Mouse (Mus musculus): ENCODE data around the gene Spem1. TPM values are rescaled to one million over a fixed set of nuclear protein-coding genes. Genes with fewer than 3 reads are reported as not detected.

Gene Spem1
- total and polyA plus RNA-seq, 3 experiments = not detected

DNA sequence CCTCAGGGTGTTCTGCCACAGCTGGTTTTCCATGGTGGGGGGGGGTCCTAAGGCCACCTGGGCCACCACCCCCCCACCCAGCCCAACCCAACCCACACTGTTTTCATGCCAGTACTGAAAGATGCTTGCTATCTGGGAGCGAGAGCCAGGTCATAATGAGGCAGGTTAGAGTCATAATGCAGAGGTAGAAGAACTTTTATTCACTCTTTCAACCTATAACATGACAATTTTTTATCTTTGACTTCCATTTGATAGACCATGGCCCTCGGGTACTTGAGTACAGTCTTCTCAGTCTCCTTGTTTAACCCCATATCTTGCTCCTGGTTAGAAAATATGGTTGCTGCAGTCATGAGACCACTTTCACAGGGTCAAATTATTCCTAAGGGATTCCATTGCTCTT lies 3.6 kb downstream of the Spem1 start, which contains the start of gene Spem2:
Gene Spem2 (minus strand): TSS at position 101 of the 400 bp plus-strand sequence.
- H3K9ac ChIP-seq (ENCODE audit: insufficient read depth, low read depth) = no peak within 1 kb of the TSS
- H3K27ac ChIP-seq (ENCODE audit: insufficient read depth, low read depth) = no peak within 1 kb of the TSS
- TF ChIP-seq EP300 (IDR thresholded peaks at IDR 0.05; ENCODE audit: low read length) = no peak
- TF ChIP-seq PAX5 (IDR thresholded peaks at IDR 0.05; ENCODE audit: low read length) = no peak
- no peak for TF ChIP-seq ETS1 (conservative IDR thresholded peaks at IDR 0.05; ENCODE audit: low read depth, low read length)
- no peak for TF ChIP-seq UBTF (IDR thresholded peaks at IDR 0.05; ENCODE audit: low read depth, low read length)
- TF ChIP-seq TBP (conservative IDR thresholded peaks at IDR 0.05; ENCODE audit: low read depth, low read length) = no peak
- no peak for TF ChIP-seq CHD1 (IDR thresholded peaks at IDR 0.05; ENCODE audit: low read depth, low read length)
- TF ChIP-seq NRF1 (IDR thresholded peaks at IDR 0.05; ENCODE audit: low read depth, low read length) = no peak
- no peak for TF ChIP-seq JUN (IDR thresholded peaks at IDR 0.05; ENCODE audit: insufficient read depth, low read depth, low read length)
- TF ChIP-seq ZC3H11A (IDR thresholded peaks at IDR 0.05; ENCODE audit: low read depth, low read length) = no peak
- no peak for TF ChIP-seq ZKSCAN1 (IDR thresholded peaks at IDR 0.05; ENCODE audit: borderline replicate concordance, low read depth, low read length)
- no peak for TF ChIP-seq KAT2A (IDR thresholded peaks at IDR 0.05; ENCODE audit: insufficient replicate concordance, low read length)
- TF ChIP-seq SIN3A (IDR thresholded peaks at IDR 0.05; ENCODE audit: low read length) = no peak
- no peak for TF ChIP-seq IRF4 (IDR thresholded peaks at IDR 0.05; ENCODE audit: low read depth, low read length)
- no peak for TF ChIP-seq MAX (IDR thresholded peaks at IDR 0.05; ENCODE audit: low read length)
- TF ChIP-seq MAZ (IDR thresholded peaks at IDR 0.05; ENCODE audit: low read depth, low read length) = no peak
- TF ChIP-seq MAFK (IDR thresholded peaks at IDR 0.05; ENCODE audit: insufficient replicate concordance, low read length) = no peak
- dilution Hi-C loops (cut with MboI; ENCODE audit: extremely low pct_ligation_motif_present, extremely low pct_unique_long_range_greater_than_20kb, low sequenced_read_pairs) = no loop called here
- peaks cover 68% of the 10 kb centered on the region for H3K27me3 ChIP-seq (replicated peaks)
- no peaks in the 10 kb centered on the region for H3K36me3 ChIP-seq (replicated peaks in 1 of 2; ENCODE audit: control insufficient read depth in 1 of 2, insufficient read depth in 1 of 2, low read length in 1 of 2)
- no peak within 1 kb of the TSS for H3K4me3 ChIP-seq (replicated peaks in 1 of 3; ENCODE audit: low read depth in 2 of 3, low read length in 2 of 3, poor library complexity in 1 of 3)
- in situ Hi-C loops (cut with MboI; ENCODE audit: low pct_ligation_motif_present, low pct_unique_long_range_greater_than_20kb, low sequenced_read_pairs) = no loop called here
- no peak within 1 kb of the TSS for H3K4me2 ChIP-seq (ENCODE audit: insufficient read depth, low read depth, poor library complexity, severe bottlenecking)
- no peaks in the 10 kb centered on the region for H3K4me1 ChIP-seq (ENCODE audit: control insufficient read depth in 1 of 2, insufficient read depth in 2 of 2)
- no peaks in the 10 kb centered on the region for H3K79me2 ChIP-seq (replicated peaks; ENCODE audit: control insufficient read depth, extremely low read depth, insufficient read depth, poor library complexity, severe bottlenecking)
- H3K9me3 ChIP-seq (replicated peaks; ENCODE audit: low read length) = no peaks in the 10 kb centered on the region
- DNase-seq (ENCODE audit: extremely low read depth) = no peak

DNA sequence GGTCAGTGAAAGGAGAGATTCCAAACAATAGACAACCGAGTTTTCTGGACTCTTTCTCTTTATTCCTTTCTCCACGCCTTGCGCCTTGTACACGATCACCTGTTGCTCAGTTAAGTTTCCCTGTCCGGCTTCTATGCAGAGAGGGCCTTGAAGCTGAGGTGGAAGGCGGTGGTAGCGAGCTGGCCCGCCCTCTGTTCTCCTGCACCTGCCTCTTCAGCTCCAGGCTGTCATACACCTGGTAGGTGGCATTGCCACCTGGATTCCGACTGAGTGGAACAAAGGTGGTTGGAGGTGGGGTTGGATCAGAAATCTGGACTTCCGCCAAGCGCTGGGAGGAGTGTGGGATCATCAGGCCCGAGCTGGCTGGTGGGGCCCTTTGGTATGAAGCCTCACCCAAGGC lies 5.5 kb downstream of the Spem1 start:
- Histone ChIP-seq H3K4me2 (ENCODE audit: insufficient read depth, low read depth, poor library complexity, severe bottlenecking) (no peak overlapping the region), H3K9me3 (replicated peaks; ENCODE audit: low read length) (no peaks in the 10 kb centered on the region), H3K9ac (ENCODE audit: insufficient read depth, low read depth) (no peak overlapping the region), H3K36me3 (replicated peaks in 1 of 2; ENCODE audit: control insufficient read depth in 1 of 2, insufficient read depth in 1 of 2, low read length in 1 of 2) (no peaks in the 10 kb centered on the region), H3K4me3 (replicated peaks in 1 of 3; ENCODE audit: low read depth in 2 of 3, low read length in 2 of 3, poor library complexity in 1 of 3) (no peak overlapping the region), H3K27ac (ENCODE audit: insufficient read depth, low read depth) (no peak overlapping the region), H3K79me2 (replicated peaks; ENCODE audit: control insufficient read depth, extremely low read depth, insufficient read depth, poor library complexity, severe bottlenecking) (no peaks in the 10 kb centered on the region), H3K27me3 (replicated peaks) (peaks cover 80% of the 10 kb centered on the region), H3K4me1 (ENCODE audit: control insufficient read depth in 1 of 2, insufficient read depth in 2 of 2) (no peaks in the 10 kb centered on the region)
- TF ChIP-seq PAX5 (IDR thresholded peaks at IDR 0.05; ENCODE audit: low read length) (no peak), TCF12 (IDR thresholded peaks at IDR 0.05; ENCODE audit: low read depth, low read length) (no peak), USF2 (conservative IDR thresholded peaks at IDR 0.05; ENCODE audit: low read depth, low read length) (no peak), NELFE (IDR thresholded peaks at IDR 0.05; ENCODE audit: low read depth, low read length) (no peak), MAFK (IDR thresholded peaks at IDR 0.05; ENCODE audit: insufficient replicate concordance, low read length) (no peak), POLR2AphosphoS2 (IDR thresholded peaks at IDR 0.05; ENCODE audit: low read depth, low read length) (no peak), EP300 (IDR thresholded peaks at IDR 0.05; ENCODE audit: low read length) (no peak), MYC (IDR thresholded peaks at IDR 0.05; ENCODE audit: low read depth, low read length) (no peak), ZKSCAN1 (IDR thresholded peaks at IDR 0.05; ENCODE audit: borderline replicate concordance, low read depth, low read length) (no peak), POLR2A (IDR thresholded peaks at IDR 0.05; ENCODE audit: low read depth, low read length) (no peak), GABPA (IDR thresholded peaks at IDR 0.05; ENCODE audit: insufficient replicate concordance, low read depth, low read length) (no peak), JUN (IDR thresholded peaks at IDR 0.05; ENCODE audit: insufficient read depth, low read depth, low read length) (no peak), ETS1 (conservative IDR thresholded peaks at IDR 0.05; ENCODE audit: low read depth, low read length) (no peak), IRF4 (IDR thresholded peaks at IDR 0.05; ENCODE audit: low read depth, low read length) (no peak), ZC3H11A (IDR thresholded peaks at IDR 0.05; ENCODE audit: low read depth, low read length) (no peak), RAD21 (IDR thresholded peaks at IDR 0.05; ENCODE audit: low read depth, low read length) (no peak), BHLHE40 (IDR thresholded peaks at IDR 0.05; ENCODE audit: low read depth, low read length) (no peak), MEF2A (IDR thresholded peaks at IDR 0.05; ENCODE audit: borderline replicate concordance, low read depth, low read length) (no peak), USF1 (IDR thresholded peaks at IDR 0.05; ENCODE audit: low read depth, low read length) (no peak)
- no peak for DNase-seq (ENCODE audit: extremely low read depth)
- dilution Hi-C loops (cut with MboI; ENCODE audit: extremely low pct_ligation_motif_present, extremely low pct_unique_long_range_greater_than_20kb, low sequenced_read_pairs) = no loop called here
- in situ Hi-C loops (cut with MboI; ENCODE audit: low pct_ligation_motif_present, low pct_unique_long_range_greater_than_20kb, low sequenced_read_pairs) = no loop called here
